Mouse (Mus musculus) heart, postnatal 0 days (tissue): Measurements from ENCODE around the gene Sub1.

ENCODE experiments used
- CTCF ChIP-seq: IDR thresholded peaks from 2 replicates; pipeline ENCODE4 v1.5.1; 2016; ENCODE audit warnings: antibody characterized with exemption, control low read depth, low read depth
- EP300 ChIP-seq: IDR thresholded peaks from 2 replicates; pipeline ENCODE4 v1.6.1; 2016; ENCODE audit warnings: antibody characterized with exemption, low read depth

DNA sequence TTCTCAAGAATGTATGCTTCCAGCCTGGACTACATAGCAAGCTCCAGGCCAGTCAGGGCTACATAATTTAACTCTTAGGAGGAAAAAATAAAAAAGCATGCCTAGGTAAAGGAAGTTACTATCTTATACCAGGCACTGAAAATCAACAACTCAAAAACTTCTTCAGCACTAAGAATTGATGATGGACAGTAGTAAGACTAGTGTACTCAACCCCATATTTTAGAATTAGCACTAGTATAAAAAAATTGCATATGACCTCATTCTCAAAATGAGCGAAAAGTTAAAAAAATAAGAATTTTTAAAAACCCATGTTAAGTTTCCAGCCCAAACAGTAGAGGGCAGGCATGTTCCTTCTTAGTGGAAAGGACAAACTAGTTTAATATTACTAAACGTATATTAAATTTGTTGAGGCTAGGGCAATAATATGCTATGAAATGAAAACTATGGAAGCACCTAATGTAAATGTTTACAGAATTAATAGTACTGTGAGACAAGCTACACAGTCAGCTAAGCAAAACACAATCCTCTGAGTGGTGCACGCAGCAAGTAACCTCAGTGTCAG is 5.2 kb downstream of the Sub1 start:
- peak; percentile 43 for TF ChIP-seq CTCF
- no peak for TF ChIP-seq EP300
